Mouse (Mus musculus): Measurements from ENCODE around the gene Lrrc23. TPM values are rescaled to one million over a fixed set of nuclear protein-coding genes. Genes with fewer than 3 reads are reported as not detected.
"Not testable (repeated sequence)": the region's sequence is repeated elsewhere in the genome, so short reads cannot be mapped to it uniquely, and the experiment has no call there.

Lrrc23 gene
- total and polyA plus RNA-seq, 3 experiments, result 3.2 TPM; not detected in 2

- Histone ChIP-seq H3K36me3 (ENCODE audit: control insufficient read depth, insufficient read depth, low read length) (no peaks in the 10 kb centered on the region; the same call in 1 of the 2 replicates), H3K27ac (peak overlapping the region; percentile 92), H3K4me3 (peak overlapping the region; percentile 85), H3K9ac (ENCODE audit: low read depth, low read length) (peak overlapping the region; percentile 70), H3K4me1 (ENCODE audit: control insufficient read depth, insufficient read depth, low read length) (peaks cover 8% of the 10 kb centered on the region), H3K27me3 (ENCODE audit: control insufficient read depth, insufficient read depth, low read length) (no peaks in the 10 kb centered on the region), H3K79me2 (replicated peaks; ENCODE audit: control insufficient read depth, insufficient read depth, low read length) (no peaks in the 10 kb centered on the region)
- no peak; the same call in 1 of the 2 replicates for TF ChIP-seq POLR2A (IDR thresholded peaks at IDR 0.05; ENCODE audit: insufficient read depth, low read depth, low read length)
- TF ChIP-seq EP300 (IDR thresholded peaks at IDR 0.05; ENCODE audit: insufficient read depth, low read depth, low read length), result no peak
- TF ChIP-seq CTCF (IDR thresholded peaks at IDR 0.05), result no peak
- DNase-seq, result peak; percentile 72 to 75
- intact Hi-C loops (cut with DNase I), result no loop called here
- WGBS, result under 1% methylated on average over 18 of the region's 18 CpGs
These were observed 34.0 kb upstream of the Lrrc23 start for GRCm38 (mm10) chr6:124813496-124813895.

GRCm38 (mm10) chr6:124812848-124813247, 33.3 kb upstream of the Lrrc23 start:
- H3K36me3 ChIP-seq (ENCODE audit: control insufficient read depth, insufficient read depth, low read length), result no peaks in the 10 kb centered on the region; the same call in 1 of the 2 replicates
- no peaks in the 10 kb centered on the region for H3K79me2 ChIP-seq (replicated peaks; ENCODE audit: control insufficient read depth, insufficient read depth, low read length)
- intact Hi-C loops (cut with DNase I), result no loop called here
- H3K4me1 ChIP-seq (ENCODE audit: control insufficient read depth, insufficient read depth, low read length), result peaks cover 13% of the 10 kb centered on the region
- peak overlapping the region; percentile 92 for H3K27ac ChIP-seq
- DNase-seq, result peak; percentile 12 to 24
- peak overlapping the region; percentile 85 for H3K4me3 ChIP-seq
- WGBS, result 27% methylated on average over 9 of the region's 9 CpGs
- H3K9ac ChIP-seq (ENCODE audit: low read depth, low read length), result peak overlapping the region; percentile 70
- no peak for TF ChIP-seq CTCF (IDR thresholded peaks at IDR 0.05)
- TF ChIP-seq EP300 (IDR thresholded peaks at IDR 0.05; ENCODE audit: insufficient read depth, low read depth, low read length), result no peak
- no peak for TF ChIP-seq POLR2A (IDR thresholded peaks at IDR 0.05; ENCODE audit: insufficient read depth, low read depth, low read length)
- no peaks in the 10 kb centered on the region for H3K27me3 ChIP-seq (ENCODE audit: control insufficient read depth, insufficient read depth, low read length)

- TF ChIP-seq POLR2A (IDR thresholded peaks at IDR 0.05; ENCODE audit: insufficient read depth, low read depth, low read length), result no peak
- no peak for TF ChIP-seq EP300 (IDR thresholded peaks at IDR 0.05; ENCODE audit: insufficient read depth, low read depth, low read length)
- H3K4me3 ChIP-seq, result no peak overlapping the region; the same call in 1 of the 2 replicates
- peak; percentile 7 to 13 for DNase-seq
- peaks cover 16% of the 10 kb centered on the region for H3K4me1 ChIP-seq (ENCODE audit: control insufficient read depth, insufficient read depth, low read length)
- intact Hi-C loops (cut with DNase I), result no loop called here
- no peaks in the 10 kb centered on the region; the same call in 1 of the 2 replicates for H3K36me3 ChIP-seq (ENCODE audit: control insufficient read depth, insufficient read depth, low read length)
- 72% methylated on average over 24 of the region's 24 CpGs for WGBS
- no peaks in the 10 kb centered on the region for H3K79me2 ChIP-seq (replicated peaks; ENCODE audit: control insufficient read depth, insufficient read depth, low read length)
- H3K27ac ChIP-seq, result no peak overlapping the region
- no peak overlapping the region for H3K9ac ChIP-seq (ENCODE audit: low read depth, low read length)
- no peaks in the 10 kb centered on the region for H3K27me3 ChIP-seq (ENCODE audit: control insufficient read depth, insufficient read depth, low read length)
These were observed 32.4 kb upstream of the Lrrc23 start for GRCm38 (mm10) chr6:124811701-124812560.

- intact Hi-C loops (cut with DNase I), result no loop called here
- Histone ChIP-seq H3K79me2 (replicated peaks; ENCODE audit: control insufficient read depth, insufficient read depth, low read length) (no peaks in the 10 kb centered on the region), H3K36me3 (ENCODE audit: control insufficient read depth, insufficient read depth, low read length) (no peaks in the 10 kb centered on the region; the same call in 1 of the 2 replicates), H3K9ac (ENCODE audit: low read depth, low read length) (no peak overlapping the region), H3K4me1 (ENCODE audit: control insufficient read depth, insufficient read depth, low read length) (peaks cover 16% of the 10 kb centered on the region), H3K4me3 (no peak overlapping the region), H3K27me3 (ENCODE audit: control insufficient read depth, insufficient read depth, low read length) (no peaks in the 10 kb centered on the region), H3K27ac (no peak overlapping the region)
- 41% methylated on average over 4 of the region's 4 CpGs for WGBS
- DNase-seq, result no peak
- TF ChIP-seq EP300 (IDR thresholded peaks at IDR 0.05; ENCODE audit: insufficient read depth, low read depth, low read length) (no peak), POLR2A (IDR thresholded peaks at IDR 0.05; ENCODE audit: insufficient read depth, low read depth, low read length) (no peak), CTCF (IDR thresholded peaks at IDR 0.05) (no peak)
These were observed 31.8 kb upstream of the Lrrc23 start for GRCm38 (mm10) chr6:124811403-124811665.

GRCm38 (mm10) chr6:124810566-124811402, 31.3 kb upstream of the Lrrc23 start:
- H3K79me2 ChIP-seq (replicated peaks; ENCODE audit: control insufficient read depth, insufficient read depth, low read length); H3K9ac ChIP-seq (ENCODE audit: low read depth, low read length); H3K36me3 ChIP-seq (ENCODE audit: control insufficient read depth, insufficient read depth, low read length); H3K27me3 ChIP-seq (ENCODE audit: control insufficient read depth, insufficient read depth, low read length); H3K27ac ChIP-seq; H3K4me3 ChIP-seq; intact Hi-C loops (cut with DNase I): not testable (repeated sequence)
- DNase-seq, result peak; percentile 10 to 16
- peaks cover 16% of the 10 kb centered on the region for H3K4me1 ChIP-seq (ENCODE audit: control insufficient read depth, insufficient read depth, low read length)
- 70% methylated on average over 11 of the region's 11 CpGs for WGBS

Data from heart, adult 2 months (tissue).